Mouse (Mus musculus): Measurements from ENCODE around the gene Pabpc4. TPM values are rescaled to one million over a fixed set of nuclear protein-coding genes. Genes with fewer than 3 reads are reported as not detected.

Gene Pabpc4
- 40.1 and 42.6 TPM in 2 replicates for polyA plus RNA-seq (2015; fragmentation: Nextera tagmentation; extraction: Ambion mirVana)

DNA sequence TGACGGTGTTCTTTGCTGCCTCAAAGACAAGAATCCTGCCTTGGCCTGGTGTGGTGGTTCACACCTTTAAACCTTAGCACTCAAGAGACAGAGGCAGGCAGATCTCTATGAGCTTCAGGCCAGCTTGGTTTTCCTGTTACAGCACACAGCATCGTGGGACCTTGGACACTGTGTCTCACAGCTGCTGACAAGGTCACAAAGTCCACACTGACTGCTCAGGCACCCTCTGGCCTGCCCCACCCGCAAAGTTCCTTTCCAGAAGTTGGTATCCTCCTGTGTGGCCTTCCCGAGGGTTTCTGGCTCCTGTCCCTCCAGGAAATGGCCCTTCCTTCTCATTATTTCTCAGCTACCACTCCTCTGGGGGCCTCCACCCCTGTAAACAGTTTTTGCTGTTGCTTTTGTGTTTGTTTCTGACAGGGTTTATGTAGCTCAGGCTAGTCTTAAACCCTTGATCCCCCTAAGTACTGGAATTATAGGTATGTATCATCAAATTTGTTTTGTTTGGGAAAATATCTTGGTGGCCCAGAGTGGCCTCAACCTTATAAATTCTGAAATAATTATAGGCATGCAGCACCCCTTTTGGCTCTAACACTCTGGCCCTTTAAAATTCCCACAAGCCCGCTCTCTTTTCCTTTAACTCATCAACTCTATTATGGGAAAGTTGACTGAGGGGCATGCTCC, at the start of gene Pabpc4:
Pabpc4 (plus strand) TSS at position 631 of the 681 bp plus-strand sequence.
- H3K27ac ChIP-seq: no peak within 1 kb of the TSS
- 60% methylated on average over 5 of the region's 5 CpGs for WGBS
- no peaks in the 10 kb centered on the region for H3K9me3 ChIP-seq
- H3K27me3 ChIP-seq: no peaks in the 10 kb centered on the region
- H3K4me1 ChIP-seq: peaks cover 4% of the 10 kb centered on the region; the same call in 1 of the 2 replicates
- no peak within 1 kb of the TSS for H3K4me3 ChIP-seq
- no peak within 1 kb of the TSS for H3K4me2 ChIP-seq
- H3K36me3 ChIP-seq: no peaks in the 10 kb centered on the region
- H3K9ac ChIP-seq: no peak within 1 kb of the TSS
- no peak for ATAC-seq (ENCODE audit: insufficient number of reproducible peaks, low FRiP score, low TSS enrichment, low read depth)

DNA sequence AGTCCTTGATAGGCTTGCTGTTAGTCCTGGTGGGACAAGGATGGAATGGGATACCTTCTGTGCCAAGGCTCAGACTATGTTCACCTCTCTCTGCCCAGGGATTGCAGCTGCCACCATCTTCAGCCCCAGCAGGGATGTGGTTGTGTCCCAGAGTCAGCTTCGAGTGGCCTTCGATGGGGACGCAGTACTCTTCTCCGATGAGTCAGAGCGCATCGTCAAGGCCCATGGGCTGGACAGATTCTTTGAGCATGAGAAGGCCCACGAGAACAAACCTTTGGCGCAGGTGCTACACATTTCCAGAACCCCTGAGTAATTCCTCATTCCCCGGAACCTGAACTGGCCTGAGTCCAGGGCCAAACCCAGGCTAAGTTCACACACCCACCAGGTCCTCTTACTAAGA, 48.2 kb upstream of the Pabpc4 start:
- ATAC-seq (ENCODE audit: insufficient number of reproducible peaks, low FRiP score, low TSS enrichment, low read depth): no peak

DNA sequence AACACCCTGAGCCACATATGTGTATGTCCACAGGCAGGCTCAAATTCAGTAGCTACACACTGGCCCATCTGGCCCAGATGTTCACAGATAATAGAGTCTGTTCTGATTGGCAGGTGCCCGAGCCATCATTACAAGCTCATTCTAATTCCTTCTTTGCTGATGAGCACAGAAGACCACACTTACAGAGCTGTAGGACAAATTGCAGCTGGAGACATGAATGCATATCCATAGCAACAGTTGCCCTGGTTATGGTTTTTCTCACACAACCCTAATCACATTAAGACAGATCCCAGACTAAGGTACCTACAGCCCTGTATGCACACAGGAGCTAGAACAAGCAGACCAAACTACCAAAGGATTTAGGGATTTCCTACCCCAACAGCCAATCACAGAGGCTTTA, 46.8 kb upstream of the Pabpc4 start:
- Histone ChIP-seq H3K4me2 (no peak overlapping the region), H3K4me1 (0 out of 2 replicates have a peak, but pooled peaks cover 1% of the 10 kb centered on the region), H3K9me3 (no peaks in the 10 kb centered on the region), H3K4me3 (no peak overlapping the region), H3K9ac (no peak overlapping the region), H3K27ac (no peak overlapping the region), H3K36me3 (no peaks in the 10 kb centered on the region), H3K27me3 (0 out of 2 replicates have a peak, but pooled peaks cover 10% of the 10 kb centered on the region)
- WGBS: 66% methylated on average over 1 of the region's 1 CpGs
- no peak for ATAC-seq (ENCODE audit: insufficient number of reproducible peaks, low FRiP score, low TSS enrichment, low read depth)

More for the DNA sequence above, 48.2 kb upstream of the Pabpc4 start:
- no peaks in the 10 kb centered on the region for H3K9me3 ChIP-seq
- H3K36me3 ChIP-seq: no peaks in the 10 kb centered on the region
- H3K27ac ChIP-seq: no peak overlapping the region
- H3K4me1 ChIP-seq: 0 out of 2 replicates have a peak, but pooled peaks cover 4% of the 10 kb centered on the region
- H3K9ac ChIP-seq: no peak overlapping the region
- no peak overlapping the region for H3K4me3 ChIP-seq
- no peak overlapping the region for H3K4me2 ChIP-seq
- H3K27me3 ChIP-seq: 0 out of 2 replicates have a peak, but pooled peaks cover 10% of the 10 kb centered on the region
- WGBS: 91% methylated on average over 9 of the region's 9 CpGs

DNA sequence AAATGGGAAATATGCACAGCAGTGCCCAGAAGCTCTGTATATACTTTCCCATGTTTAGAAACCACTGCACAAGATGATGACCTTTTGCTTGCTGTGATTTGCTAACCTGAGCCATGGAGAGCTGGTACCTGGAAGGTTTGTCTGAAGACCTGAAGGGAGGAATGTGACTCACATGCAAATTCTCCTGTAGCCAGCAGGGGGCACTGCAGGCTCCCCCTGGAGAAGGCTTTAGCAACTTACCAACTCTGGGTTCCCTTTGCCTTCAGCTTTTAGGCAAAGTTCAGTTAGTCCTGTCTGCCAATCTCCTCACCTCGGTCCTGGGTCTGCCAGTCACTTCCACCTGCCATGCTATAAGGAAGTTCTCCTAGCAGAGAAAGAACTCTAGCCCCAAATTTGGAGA, 45.4 kb upstream of the Pabpc4 start:
- no peak overlapping the region for H3K27ac ChIP-seq
- H3K9me3 ChIP-seq: no peaks in the 10 kb centered on the region
- no peaks in the 10 kb centered on the region for H3K4me1 ChIP-seq
- no peak overlapping the region for H3K4me3 ChIP-seq
- no peak overlapping the region for H3K4me2 ChIP-seq
- H3K27me3 ChIP-seq: 0 out of 2 replicates have a peak, but pooled peaks cover 10% of the 10 kb centered on the region
- ATAC-seq (ENCODE audit: insufficient number of reproducible peaks, low FRiP score, low TSS enrichment, low read depth): no peak
- no peaks in the 10 kb centered on the region for H3K36me3 ChIP-seq
- 12% methylated on average over 1 of the region's 1 CpGs for WGBS
- no peak overlapping the region for H3K9ac ChIP-seq

DNA sequence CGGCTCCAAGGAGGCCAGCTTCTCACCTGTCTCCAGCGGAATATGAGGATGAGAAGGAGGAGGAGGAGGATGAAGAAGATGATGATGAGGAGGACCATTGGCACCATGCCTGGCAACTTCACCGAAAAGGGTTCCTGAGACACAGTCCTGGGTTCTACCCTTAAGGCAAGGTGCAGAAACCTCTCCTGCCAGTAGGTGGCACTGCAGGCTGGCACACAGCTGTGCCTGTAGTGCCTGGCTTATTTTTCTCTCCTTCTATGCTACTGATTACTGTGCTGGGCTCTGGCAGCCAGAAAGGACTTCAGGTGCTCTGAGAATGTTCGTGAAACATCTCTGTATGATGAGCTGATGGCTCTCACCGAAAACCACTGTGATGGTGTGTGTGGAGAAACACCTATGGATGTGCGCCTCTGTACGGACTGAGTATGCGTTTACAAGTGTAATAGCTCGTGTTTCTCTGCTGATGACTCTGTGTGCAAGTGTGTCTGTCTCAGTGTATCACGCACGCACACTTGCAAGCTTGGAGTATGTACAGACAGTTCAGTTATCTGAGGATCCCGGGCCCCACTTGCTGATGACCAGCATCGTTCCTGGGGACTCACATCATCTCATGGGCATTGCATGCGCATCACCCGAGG, 42.3 kb upstream of the Pabpc4 start:
- H3K27ac ChIP-seq: no peak overlapping the region
- 68% methylated on average over 15 of the region's 15 CpGs for WGBS
- H3K9ac ChIP-seq: no peak overlapping the region
- no peaks in the 10 kb centered on the region for H3K9me3 ChIP-seq
- no peak overlapping the region for H3K4me2 ChIP-seq
- H3K36me3 ChIP-seq: no peaks in the 10 kb centered on the region
- ATAC-seq (ENCODE audit: insufficient number of reproducible peaks, low FRiP score, low TSS enrichment, low read depth): 0 out of 2 replicates have a peak, but pooled peaks have one; percentile 61
- H3K27me3 ChIP-seq: 0 out of 2 replicates have a peak, but pooled peaks cover 10% of the 10 kb centered on the region
- no peaks in the 10 kb centered on the region for H3K4me1 ChIP-seq
- no peak overlapping the region for H3K4me3 ChIP-seq

DNA sequence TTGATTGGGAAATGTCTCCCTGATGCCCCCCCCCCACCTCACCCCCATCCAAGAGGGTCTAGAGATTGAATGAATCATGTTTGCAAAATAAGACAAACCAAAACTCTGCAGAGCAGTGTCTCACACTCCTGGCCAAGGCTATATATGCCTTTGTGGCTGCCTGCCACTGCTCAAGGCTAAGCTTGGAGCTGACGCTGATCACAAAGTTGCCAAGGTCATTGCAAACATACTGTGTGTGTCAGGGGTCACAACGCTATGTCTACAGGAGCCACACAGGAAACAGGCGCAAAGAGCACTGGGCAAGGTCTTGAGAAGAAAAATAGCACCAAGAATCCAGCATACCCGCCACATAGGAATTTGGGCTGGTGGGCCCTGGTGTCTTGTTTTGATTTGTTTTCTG, 41.5 kb upstream of the Pabpc4 start:
- ATAC-seq (ENCODE audit: insufficient number of reproducible peaks, low FRiP score, low TSS enrichment, low read depth): no peak
- H3K27ac ChIP-seq: no peak overlapping the region
- no peak overlapping the region for H3K4me2 ChIP-seq
- H3K4me1 ChIP-seq: no peaks in the 10 kb centered on the region
- no peak overlapping the region for H3K4me3 ChIP-seq
- no peaks in the 10 kb centered on the region for H3K36me3 ChIP-seq
- WGBS: 85% methylated on average over 4 of the region's 4 CpGs
- 0 out of 2 replicates have a peak, but pooled peaks cover 10% of the 10 kb centered on the region for H3K27me3 ChIP-seq
- H3K9me3 ChIP-seq: no peaks in the 10 kb centered on the region
- no peak overlapping the region for H3K9ac ChIP-seq

DNA sequence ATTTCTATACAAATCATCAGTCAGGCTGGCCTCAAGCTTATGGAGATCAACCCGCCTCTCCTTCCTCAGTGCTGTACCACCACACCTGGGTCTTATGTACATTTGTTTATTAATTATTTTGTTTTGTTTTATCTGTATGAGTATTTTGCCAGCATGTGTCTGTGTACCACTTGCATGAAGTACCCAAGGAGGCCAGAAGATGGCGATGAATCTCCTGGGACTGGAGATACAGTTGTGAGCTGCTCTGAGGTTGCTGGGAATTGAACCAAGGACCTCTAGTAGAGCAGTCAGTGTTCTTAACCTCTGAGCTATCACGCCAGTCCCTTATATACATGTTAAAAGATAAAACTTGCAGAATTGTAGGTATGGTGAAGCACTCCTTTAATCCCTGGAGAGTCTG, 38.8 kb upstream of the Pabpc4 start:
- Histone ChIP-seq H3K27me3 (0 out of 2 replicates have a peak, but pooled peaks cover 6% of the 10 kb centered on the region), H3K4me3 (no peak overlapping the region), H3K9ac (no peak overlapping the region), H3K36me3 (no peaks in the 10 kb centered on the region), H3K4me2 (no peak overlapping the region), H3K27ac (no peak overlapping the region), H3K9me3 (no peaks in the 10 kb centered on the region), H3K4me1 (peaks cover 21% of the 10 kb centered on the region)
- 49% methylated on average over 3 of the region's 3 CpGs for whole genome bisulfite sequencing
- no peak for ATAC-seq (ENCODE audit: insufficient number of reproducible peaks, low FRiP score, low TSS enrichment, low read depth)

DNA sequence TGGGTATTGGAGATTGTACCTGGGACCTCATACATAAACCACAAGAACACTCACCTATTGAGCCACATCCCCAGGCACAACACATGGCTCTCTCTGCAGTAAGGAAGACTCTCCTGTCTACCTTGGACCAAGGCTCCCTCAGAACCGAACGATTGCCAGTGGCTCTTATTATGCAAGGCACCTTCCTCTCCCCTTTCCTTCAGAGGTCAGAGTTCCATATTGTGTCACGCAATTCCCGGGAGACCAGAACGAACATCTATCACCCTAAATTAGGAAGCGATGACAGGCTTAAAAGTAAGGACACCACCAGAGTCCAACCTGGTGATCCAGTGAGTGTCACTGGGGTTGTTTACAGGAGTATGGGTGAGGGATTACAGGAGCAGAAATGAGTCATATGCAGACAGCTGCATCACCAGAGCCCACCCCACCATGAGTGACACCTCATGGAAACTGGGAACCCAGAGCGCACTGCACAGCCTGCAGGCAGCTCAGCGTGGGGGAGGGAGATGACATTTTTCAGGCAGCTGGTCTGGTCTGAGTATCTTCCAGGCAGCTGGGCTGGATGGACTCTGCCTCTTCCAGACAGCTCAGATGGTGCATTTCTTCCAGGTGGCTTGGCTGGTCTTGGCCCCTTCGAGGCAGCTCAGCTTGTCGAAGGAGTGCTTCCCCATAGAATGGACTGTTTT, 36.3 kb upstream of the Pabpc4 start:
- Histone ChIP-seq H3K36me3 (no peaks in the 10 kb centered on the region), H3K27me3 (0 out of 2 replicates have a peak, but pooled peaks cover 9% of the 10 kb centered on the region), H3K9ac (no peak overlapping the region), H3K9me3 (no peaks in the 10 kb centered on the region), H3K27ac (peak overlapping the region; percentile 5; the same call in 1 of the 2 replicates), H3K4me1 (peaks cover 33% of the 10 kb centered on the region), H3K4me3 (no peak overlapping the region), H3K4me2 (no peak overlapping the region)
- peak; percentile 72 for ATAC-seq (ENCODE audit: insufficient number of reproducible peaks, low FRiP score, low TSS enrichment, low read depth)
- 42% methylated on average over 10 of the region's 10 CpGs for WGBS

DNA sequence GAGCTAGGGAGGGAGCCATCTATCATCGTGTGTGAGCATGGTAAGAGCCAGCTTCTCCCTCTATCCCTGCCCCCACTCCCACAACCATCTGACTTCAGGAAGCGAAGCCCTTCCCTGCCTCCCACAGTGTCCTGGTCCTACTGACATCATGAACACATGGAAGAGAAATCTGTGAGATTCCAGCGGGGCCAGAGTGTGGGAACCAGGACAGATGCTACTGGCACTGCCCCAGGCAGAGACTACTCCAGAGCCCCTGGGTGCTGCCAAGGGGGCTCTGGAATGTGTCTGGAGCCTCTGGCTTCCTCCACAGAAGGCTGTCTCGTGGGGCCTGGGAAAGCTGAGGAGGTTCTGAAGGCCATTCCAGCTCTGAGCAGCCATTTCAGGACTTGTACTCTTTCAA, 34.4 kb upstream of the Pabpc4 start:
- H3K9ac ChIP-seq: no peak overlapping the region
- H3K27ac ChIP-seq: peak overlapping the region; percentile 48; the same call in 1 of the 2 replicates
- H3K4me3 ChIP-seq: no peak overlapping the region
- H3K4me2 ChIP-seq: no peak overlapping the region
- peaks cover 35% of the 10 kb centered on the region for H3K4me1 ChIP-seq
- peak; percentile 21; the same call in 1 of the 2 replicates for ATAC-seq (ENCODE audit: insufficient number of reproducible peaks, low FRiP score, low TSS enrichment, low read depth)
- WGBS: 30% methylated on average over 4 of the region's 4 CpGs
- H3K9me3 ChIP-seq: no peaks in the 10 kb centered on the region
- H3K36me3 ChIP-seq: no peaks in the 10 kb centered on the region
- H3K27me3 ChIP-seq: peaks cover 12% of the 10 kb centered on the region; the same call in 1 of the 2 replicates

DNA sequence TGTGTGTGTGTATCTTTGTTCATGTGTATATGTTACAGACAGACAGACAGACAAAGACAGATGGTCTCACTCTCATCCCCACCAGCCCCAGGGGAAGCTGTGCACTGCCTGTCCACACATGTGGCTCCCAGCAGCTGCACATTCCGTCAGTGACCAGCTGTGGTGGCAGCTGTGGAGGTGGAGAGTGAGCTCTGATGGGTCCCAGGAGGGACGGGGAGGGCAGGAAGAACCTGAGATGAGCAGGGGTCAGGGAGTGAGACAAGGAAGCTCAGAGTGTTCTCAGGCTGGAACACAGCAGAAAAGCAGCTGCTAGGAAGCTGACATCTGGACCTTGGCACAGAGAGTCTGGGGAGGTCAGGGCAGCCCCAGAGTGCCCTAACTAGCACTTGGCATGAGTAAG, 33.9 kb upstream of the Pabpc4 start:
- Histone ChIP-seq H3K4me1 (peaks cover 40% of the 10 kb centered on the region), H3K9me3 (no peaks in the 10 kb centered on the region), H3K27ac (no peak overlapping the region), H3K4me3 (no peak overlapping the region), H3K36me3 (no peaks in the 10 kb centered on the region), H3K4me2 (no peak overlapping the region), H3K27me3 (peaks cover 17% of the 10 kb centered on the region), H3K9ac (no peak overlapping the region)
- 17% methylated on average over 2 of the region's 2 CpGs for WGBS
- peak; percentile 59 for ATAC-seq (ENCODE audit: insufficient number of reproducible peaks, low FRiP score, low TSS enrichment, low read depth)

DNA sequence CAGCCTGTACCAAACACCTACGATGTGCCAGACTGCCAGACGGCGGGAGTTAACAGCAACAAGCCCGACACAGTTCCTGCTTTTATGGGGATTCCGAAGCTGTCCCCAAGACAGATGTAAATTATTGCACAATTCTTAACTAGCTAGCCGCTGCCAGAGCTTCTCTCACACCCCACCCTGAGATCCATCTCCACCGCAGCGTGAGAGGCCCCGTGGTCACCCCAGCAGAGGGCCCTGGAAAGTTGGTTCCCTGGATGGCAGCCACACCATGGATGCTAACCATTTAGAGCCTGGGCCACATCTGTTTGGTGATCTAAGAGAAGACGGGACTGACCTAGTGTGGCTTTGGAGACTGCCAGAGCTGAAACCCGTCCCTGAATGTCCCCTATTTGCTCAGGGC, 33.0 kb upstream of the Pabpc4 start:
- Histone ChIP-seq H3K36me3 (no peaks in the 10 kb centered on the region), H3K9me3 (no peaks in the 10 kb centered on the region), H3K27me3 (peaks cover 26% of the 10 kb centered on the region), H3K4me2 (no peak overlapping the region), H3K4me1 (peaks cover 49% of the 10 kb centered on the region), H3K4me3 (no peak overlapping the region), H3K27ac (no peak overlapping the region; the same call in 1 of the 2 replicates), H3K9ac (no peak overlapping the region)
- no peak for ATAC-seq (ENCODE audit: insufficient number of reproducible peaks, low FRiP score, low TSS enrichment, low read depth)
- WGBS: 26% methylated on average over 11 of the region's 11 CpGs

DNA sequence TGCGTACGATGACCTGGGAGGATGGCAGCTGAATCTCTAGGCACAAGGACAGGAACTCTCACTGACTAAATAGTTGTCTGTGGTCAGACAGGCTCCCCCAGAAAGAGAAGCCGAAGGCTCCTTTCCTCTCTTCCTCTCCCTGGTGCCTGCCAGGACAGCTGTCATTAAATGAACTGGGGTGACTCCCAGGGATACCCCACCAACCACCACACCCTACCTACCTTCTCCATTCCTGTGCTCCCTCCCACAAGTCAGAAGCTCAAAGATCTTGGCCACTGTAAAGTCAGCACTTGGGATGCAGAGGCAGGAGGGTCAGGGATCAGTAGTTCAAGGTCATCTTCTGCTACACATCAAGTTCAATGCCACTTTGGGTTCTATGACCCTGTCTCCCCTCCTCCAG, 29.3 kb upstream of the Pabpc4 start:
- 57% methylated on average over 3 of the region's 3 CpGs for WGBS
- no peaks in the 10 kb centered on the region for H3K9me3 ChIP-seq
- peaks cover 33% of the 10 kb centered on the region for H3K4me1 ChIP-seq
- H3K4me3 ChIP-seq: no peak overlapping the region
- no peak for ATAC-seq (ENCODE audit: insufficient number of reproducible peaks, low FRiP score, low TSS enrichment, low read depth)
- H3K4me2 ChIP-seq: no peak overlapping the region
- no peak overlapping the region for H3K9ac ChIP-seq
- H3K36me3 ChIP-seq: no peaks in the 10 kb centered on the region
- H3K27me3 ChIP-seq: peaks cover 42% of the 10 kb centered on the region
- H3K27ac ChIP-seq: no peak overlapping the region
